17 mouse cellular contexts compared by ENCODE assay signal in genomic region chr16:35570627-35571026, GRCm38 (mm10). TPM values are rescaled to one million over a fixed set of nuclear protein-coding genes. Genes with fewer than 3 reads are reported as not detected.
DNase-seq lines count a peak whose midpoint lies in the region; ATAC-seq and TF ChIP-seq lines count a peak whose summit lies in the region.
"Had no signal": no experiment of that assay in that cellular context is flagged by ENCODE, and none has a peak within 500 bp of the region (broad histone marks: within the 10 kb centered on the region; RNA-seq: fewer than 3 reads in every experiment).

No protein-coding gene starts in this region.

- WGBS in hindbrain, embryonic 14.5 days, result 39% methylated on average over 12 of the region's 12 CpGs
- 13% methylated on average over 12 of the region's 12 CpGs for WGBS in midbrain, postnatal 0 days

- no peak for DNase-seq in frontal cortex, postnatal 25 days (ENCODE audit: low spot score in 2 of 2)
- peak; percentile 9 to 18 for DNase-seq in left cerebral cortex, postnatal 36 days (ENCODE audit: low spot score in 2 of 2)
- DNase-seq in left cerebral cortex, postnatal 4 days, result no peak
- no peak for DNase-seq in hindbrain, embryonic 14.5 days (ENCODE audit: low spot score)
- DNase-seq in midbrain, postnatal 0 days (ENCODE audit: low spot score), result no peak
- no peak for DNase-seq in kidney, adult 9 months
- DNase-seq in urinary bladder, postnatal 4 days (ENCODE audit: low spot score in 2 of 2), result no peak
- DNase-seq: cerebellum, adult 2 months; gastrocnemius, postnatal 36 days; heart, postnatal 36 days; liver, postnatal 0 days; thymus, adult 2 months had no signal

- H3K9ac ChIP-seq in hindbrain, embryonic 14.5 days, result no peak overlapping the region
- H3K9ac ChIP-seq in midbrain, postnatal 0 days (replicated peaks; ENCODE audit: low read length, poor library complexity, severe bottlenecking), result no peak overlapping the region
- H3K9ac ChIP-seq: kidney, embryonic 15.5 days; limb, embryonic 13.5 days; liver, postnatal 0 days had no signal

- no peaks in the 10 kb centered on the region for H3K9me3 ChIP-seq in hindbrain, embryonic 14.5 days (ENCODE audit: control insufficient read depth, low read length)
- no peaks in the 10 kb centered on the region for H3K9me3 ChIP-seq in midbrain, postnatal 0 days (ENCODE audit: low read length)
- H3K9me3 ChIP-seq: kidney, embryonic 15.5 days; limb, embryonic 13.5 days had no signal

- ATAC-seq in frontal cortex, adult (ENCODE audit: low TSS enrichment), result peak; percentile 98
- no peak for ATAC-seq in hindbrain, embryonic 14.5 days (ENCODE audit: low FRiP score)
- ATAC-seq in midbrain, postnatal 0 days (ENCODE audit: low FRiP score), result 0 out of 2 replicates have a peak, but pooled peaks have one; percentile 54
- ATAC-seq: liver, postnatal 0 days had no signal

- H3K4me2 ChIP-seq in hindbrain, embryonic 14.5 days (replicated peaks), result 0 out of 2 replicates have a peak overlapping the region, but pooled peaks have one; percentile 4
- peak overlapping the region; percentile 42 for H3K4me2 ChIP-seq in midbrain, postnatal 0 days (ENCODE audit: low read depth, low read length, poor library complexity, severe bottlenecking)
- H3K4me2 ChIP-seq: kidney, embryonic 15.5 days; limb, embryonic 13.5 days had no signal

- H3K4me3 ChIP-seq in hindbrain, embryonic 14.5 days (replicated peaks; ENCODE audit: low read length), result no peak overlapping the region
- peak overlapping the region; percentile 9; the same call in 1 of the 2 replicates for H3K4me3 ChIP-seq in midbrain, postnatal 0 days (ENCODE audit: low read depth, low read length)
- H3K4me3 ChIP-seq: kidney, embryonic 15.5 days; limb, embryonic 13.5 days; myocyte had no signal

- H3K4me1 ChIP-seq in hindbrain, embryonic 14.5 days (replicated peaks; ENCODE audit: control insufficient read depth, insufficient read depth, low read length), result peaks cover 39% of the 10 kb centered on the region
- no peaks in the 10 kb centered on the region for H3K4me1 ChIP-seq in midbrain, postnatal 0 days (ENCODE audit: insufficient read depth, low read length)

- H3K27ac ChIP-seq in hindbrain, embryonic 14.5 days, result no peak overlapping the region
- no peak overlapping the region for H3K27ac ChIP-seq in midbrain, postnatal 0 days (ENCODE audit: low read depth, low read length)
- H3K27ac ChIP-seq: kidney, embryonic 15.5 days; limb, embryonic 13.5 days; macrophage had no signal

- TF ChIP-seq CTCF in midbrain, postnatal 0 days (IDR thresholded peaks at IDR 0.05), result peak; percentile 15

- H3K36me3 ChIP-seq in hindbrain, embryonic 14.5 days (replicated peaks; ENCODE audit: control insufficient read depth, insufficient read depth), result no peaks in the 10 kb centered on the region
- no peaks in the 10 kb centered on the region for H3K36me3 ChIP-seq in midbrain, postnatal 0 days (ENCODE audit: insufficient read depth, low read length)
- H3K36me3 ChIP-seq: kidney, embryonic 15.5 days; limb, embryonic 13.5 days had no signal

- intact Hi-C loops in left cerebral cortex, postnatal 36 days (cut with DNase I), result no loop called here
- intact Hi-C loops in left cerebral cortex, postnatal 4 days (cut with DNase I), result no loop called here

- no peaks in the 10 kb centered on the region for H3K27me3 ChIP-seq in hindbrain, embryonic 14.5 days (ENCODE audit: control insufficient read depth, insufficient read depth, low read length)
- no peaks in the 10 kb centered on the region for H3K27me3 ChIP-seq in midbrain, postnatal 0 days (ENCODE audit: insufficient read depth, low read length)
- H3K27me3 ChIP-seq: limb, embryonic 13.5 days had no signal

RNA-seq across cellular contexts. Expression of gene Sema5b, which starts 29.7 kb away (rescaled TPM):
- 10 to 100 TPM; 12.7 to 20.4 TPM for total RNA-seq in left cerebral cortex, postnatal 36 days (2021)
- total RNA-seq in left cerebral cortex, postnatal 4 days (2021), result 10 to 100 TPM; 29.9 to 30.5 TPM
- polyA plus RNA-seq in hindbrain, embryonic 14.5 days (2014; fragmentation: Nextera tagmentation; extraction: Ambion mirVana), result 15.4 and 16.7 TPM in 2 replicates
- 30.9 and 46.5 TPM in 2 replicates for total RNA-seq in midbrain, postnatal 0 days (2014; rRNA removed)
- polyA plus RNA-seq in midbrain, postnatal 0 days (2015; fragmentation: Nextera tagmentation; extraction: Ambion mirVana), result 9.5 and 11.4 TPM in 2 replicates
- polyA plus RNA-seq: macrophage, myocyte had no signal

Comparison
In these comparisons a context has a peak if more than half of its experiments do, and no peak if none do; other contexts are left out.
1. DNase-seq: peak in left cerebral cortex, postnatal 36 days (2 of 2); none in frontal cortex, postnatal 25 days (0 of 2), left cerebral cortex, postnatal 4 days (single experiment), hindbrain, embryonic 14.5 days (single experiment), midbrain, postnatal 0 days (single experiment), kidney, adult 9 months (single experiment) and urinary bladder, postnatal 4 days (0 of 2).